Mouse (Mus musculus) embryonic stem cell, embryonic (primary cell): ENCODE results near the gene Rpl18a.

Experiments used
- CTCF ChIA-PET, 4 experiments: fragments of 300-600 bp in 2 of 4; fragments of 350-600 bp in 2 of 4; sonication (Branson Sonifier 250); formaldehyde crosslinking; loops; one replicate each; lab custom pipeline; 2022; ENCODE audit warnings: inconsistent platforms in 2 of 4; lab: Charles Lee
- POLR2A ChIA-PET, 4 experiments: fragments of 300-600 bp in 2 of 4; fragments of 350-600 bp in 2 of 4; sonication (Branson Sonifier 250); formaldehyde crosslinking; loops; one replicate each; lab custom pipeline; 2022; ENCODE audit warnings: antibody characterized with exemption in 4 of 4, inconsistent platforms in 1 of 4; lab: Charles Lee

Gene Rpl18a

DNA sequence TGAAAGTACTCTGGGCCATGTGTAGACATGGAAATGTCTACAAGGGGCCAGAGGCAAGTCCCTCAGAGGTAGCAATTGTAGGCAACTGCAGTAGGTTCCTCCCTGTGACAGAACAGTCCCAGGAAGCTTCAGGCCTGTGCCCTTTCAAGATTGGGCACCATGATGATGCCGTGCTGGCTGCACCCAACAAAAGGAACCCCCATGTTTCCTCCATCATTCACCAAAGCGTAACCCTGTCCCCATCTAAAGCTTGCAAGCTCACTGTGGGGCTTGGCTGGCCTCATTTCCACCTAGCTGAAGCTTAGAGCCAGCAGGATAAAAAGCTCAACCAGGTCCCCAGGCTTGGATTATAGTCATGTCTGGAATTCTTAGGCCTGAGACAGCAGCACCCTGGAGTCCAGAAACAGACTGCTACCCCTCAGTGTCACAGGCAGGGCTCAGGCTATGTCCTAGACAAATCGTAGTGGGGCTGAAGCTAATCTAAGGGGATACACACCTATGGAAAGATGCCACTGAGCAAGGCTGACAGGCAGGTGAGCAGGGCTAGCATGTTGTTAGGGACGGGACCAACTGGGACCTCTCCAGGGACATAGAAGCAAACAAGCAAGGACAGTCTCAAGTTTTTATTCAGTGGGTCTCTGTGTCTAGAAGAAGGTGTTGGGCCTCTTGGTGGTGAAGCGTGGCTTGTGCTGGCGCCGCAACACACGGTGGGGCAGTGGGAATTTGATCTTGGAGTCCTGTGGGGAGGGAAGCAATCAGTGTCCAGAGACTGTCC lies 2.3 kb downstream of the Rpl18a start:
- ChIA-PET POLR2A (interaction anchor here (0.6 to 10.9 kb wide), 47 partner anchors 10 to 570 kb away, joined by 3 to 532 read pairs (median 4); partner anchors contain the start of genes Map1s (in 3 of the 4), Arrdc2 (in 2 of the 4), Jund (in 2 of the 4) and Ankle1 (in 1 of the 4)), CTCF (interaction anchor here in 3 of 4 experiments (0.6 to 2.7 kb wide), 4 partner anchors 15 to 50 kb away, joined by 3 to 10 read pairs (median 4); no protein-coding TSS in a partner anchor)

DNA sequence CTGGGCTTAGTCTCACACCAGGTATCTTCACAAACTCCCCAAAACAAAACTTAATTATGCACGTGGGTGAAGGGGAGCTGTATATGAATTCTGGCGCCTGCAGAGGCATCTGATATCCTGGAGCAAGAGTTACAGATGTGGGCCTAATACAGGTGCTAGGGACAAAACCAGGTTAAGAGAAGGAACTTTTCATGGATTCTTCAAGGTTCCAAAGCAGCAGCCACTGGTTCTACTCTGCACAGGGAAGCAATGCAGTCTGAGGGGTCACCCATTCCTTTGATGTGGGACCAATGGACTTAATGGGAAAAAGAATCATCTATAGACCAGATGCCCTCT lies 2.9 kb downstream of the Rpl18a start:
- ChIA-PET CTCF (interaction anchor here in 3 of 4 experiments (0.6 to 2.7 kb wide), 4 partner anchors 14 to 50 kb away, joined by 3 to 10 read pairs (median 4); no protein-coding TSS in a partner anchor), POLR2A (interaction anchor here (0.7 to 10.9 kb wide), 45 partner anchors 9 to 570 kb away, joined by 3 to 532 read pairs (median 4); partner anchors contain the start of genes Map1s (in 3 of the 4), Arrdc2 (in 2 of the 4), Jund (in 2 of the 4) and Ankle1 (in 1 of the 4))

DNA sequence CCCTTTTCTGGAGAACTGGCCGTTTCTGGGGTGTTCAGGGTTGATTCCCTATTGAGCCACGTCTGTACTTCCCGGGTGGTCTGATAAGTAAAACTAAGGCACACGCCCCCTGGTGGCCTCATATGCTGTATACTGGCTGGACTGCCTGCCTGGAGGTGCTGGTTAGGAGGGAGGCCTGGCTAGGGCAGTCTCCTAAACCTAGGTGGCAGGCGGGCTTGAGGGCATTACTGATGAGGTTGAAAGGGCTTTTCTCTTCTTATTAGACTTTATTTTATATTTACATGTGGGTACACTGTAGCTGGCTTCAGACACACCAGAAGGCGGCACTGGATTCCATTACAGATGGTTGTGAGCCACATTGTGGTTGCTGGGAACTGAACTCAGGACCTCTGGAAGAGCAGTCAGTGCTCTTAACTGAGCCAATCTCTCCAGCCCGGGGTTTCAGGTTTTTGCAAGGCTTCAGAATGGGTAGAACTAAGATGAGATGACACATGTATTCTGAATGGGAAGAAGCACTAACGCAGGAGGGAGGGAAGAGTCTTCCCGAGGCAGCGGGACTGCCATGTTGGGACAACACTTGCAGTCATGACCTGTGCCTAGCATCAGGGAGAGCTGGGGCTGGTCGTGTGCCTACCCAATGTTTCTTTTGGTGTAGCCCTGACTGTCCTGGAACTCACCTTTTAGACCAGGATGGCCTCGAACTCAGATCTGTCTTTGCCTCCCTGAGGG lies 3.4 kb downstream of the Rpl18a start:
- ChIA-PET CTCF (interaction anchor here in 2 of 4 experiments (1.2 to 2.8 kb wide), 5 partner anchors 14 to 49 kb away, joined by 3 to 17 read pairs (median 9); no protein-coding TSS in a partner anchor), POLR2A (interaction anchor here (0.6 to 10.9 kb wide), 37 partner anchors 10 to 513 kb away, joined by 3 to 532 read pairs (median 6); partner anchors contain the start of genes Map1s (in 3 of the 4), Arrdc2 (in 2 of the 4), Ccdc124 (in 1 of the 4) and Jund (in 1 of the 4))

DNA sequence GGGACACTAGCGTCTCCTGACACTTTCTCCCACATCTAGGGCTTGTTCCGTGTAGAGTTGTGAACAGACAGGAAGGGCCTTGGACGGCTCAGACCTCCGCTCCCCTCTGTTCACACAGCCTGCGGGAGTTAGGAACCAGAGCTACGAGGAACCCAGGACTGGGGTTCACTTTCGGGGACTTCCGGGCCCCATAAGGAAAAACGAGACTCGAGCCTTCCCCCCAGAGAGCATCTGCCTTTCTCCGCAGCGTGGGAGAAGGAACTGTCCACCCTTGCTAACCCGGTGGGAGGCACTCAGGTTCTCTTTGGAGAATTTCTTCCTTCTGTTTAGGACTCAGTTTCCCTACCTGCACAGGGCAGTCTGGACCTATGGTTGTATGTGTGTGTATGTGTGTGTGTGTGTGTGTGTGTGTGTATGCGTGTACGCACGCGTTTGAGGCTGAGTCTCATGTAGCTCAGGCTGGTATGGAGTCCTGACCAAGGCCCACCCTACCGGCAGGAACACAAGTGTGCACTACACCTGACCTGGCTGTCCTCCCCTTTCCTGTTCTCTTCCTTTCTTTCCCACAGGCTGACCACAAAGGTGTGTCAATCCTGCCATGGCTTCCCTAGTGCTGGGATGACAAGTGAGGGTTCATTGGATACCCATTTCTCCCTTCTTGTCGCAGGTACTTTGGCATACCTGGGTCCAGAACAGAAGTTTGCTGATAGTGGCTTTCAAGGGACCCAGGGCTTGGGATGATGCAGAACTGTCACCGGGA lies 4.1 kb downstream of the Rpl18a start:
- POLR2A ChIA-PET, result interaction anchor here (0.6 to 10.9 kb wide), 26 partner anchors 12 to 249 kb away, joined by 3 to 532 read pairs (median 13); partner anchors contain the start of genes Arrdc2 (in 3 of the 4), Map1s (in 3 of the 4), Ccdc124 (in 2 of the 4) and Gm3336 (in 1 of the 4)
- CTCF ChIA-PET, result interaction anchor here in 2 of 4 experiments (1.3 to 2.8 kb wide), 4 partner anchors 13 to 48 kb away, joined by 4 to 17 read pairs (median 10); no protein-coding TSS in a partner anchor

DNA sequence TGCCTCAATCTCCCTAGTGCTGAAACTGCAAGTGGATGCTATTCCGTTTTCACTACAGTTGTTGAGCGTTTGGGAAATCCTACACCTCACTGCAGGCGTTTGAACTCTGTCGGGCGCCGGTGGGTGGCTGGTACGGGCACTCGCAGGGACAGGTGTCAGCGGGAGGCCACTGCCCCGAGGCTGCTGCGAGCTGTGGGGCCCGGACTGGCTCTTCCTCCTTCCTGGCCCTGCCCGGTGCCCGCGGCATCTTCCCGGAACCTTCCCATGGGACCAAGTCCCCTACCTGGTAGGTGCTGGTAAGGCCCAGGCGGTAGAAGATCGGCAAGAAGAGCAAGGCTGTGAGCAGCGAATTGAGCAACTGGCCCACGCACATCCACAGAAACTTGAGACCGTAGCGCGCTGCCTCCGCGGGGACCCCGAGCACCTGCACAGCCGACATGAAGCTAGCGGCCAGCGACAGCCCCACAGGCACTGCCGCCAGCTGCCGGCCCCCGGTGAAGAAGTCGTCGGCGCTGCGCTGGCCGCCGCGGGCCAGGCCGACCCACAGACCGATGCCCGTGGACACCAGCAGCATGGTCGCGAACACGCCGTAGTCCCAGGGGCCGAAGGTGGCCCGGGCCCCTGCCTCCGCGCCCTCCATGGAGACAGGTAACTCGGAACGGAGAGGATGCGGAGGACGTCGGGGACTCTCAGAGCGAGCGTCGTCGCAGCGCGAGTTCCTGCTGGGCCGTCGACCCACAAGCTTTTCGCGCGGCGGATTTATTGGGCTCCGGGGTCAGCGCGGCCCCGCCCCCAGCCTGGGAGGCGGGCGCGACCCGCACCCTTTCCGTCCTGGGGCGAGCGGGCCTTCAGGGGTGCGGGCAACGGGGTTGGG lies 5.0 kb downstream of the Rpl18a start, which contains the start of gene Slc5a5:
TSS of gene Slc5a5 (minus strand) at position 736 of the 874 bp plus-strand sequence.
- ChIA-PET POLR2A (interaction anchor here in 3 of 4 experiments (0.7 to 10.9 kb wide), 40 partner anchors 8 to 484 kb away, joined by 3 to 532 read pairs (median 8); partner anchors contain the start of genes Arrdc2 (in 3 of the 3), Map1s (in 3 of the 3), Ccdc124 (in 2 of the 3) and Jund (in 2 of the 3)), CTCF (interaction anchor here in 3 of 4 experiments (0.9 to 2.8 kb wide), 15 partner anchors 12 to 514 kb away, joined by 3 to 17 read pairs (median 4); partner anchors contain the start of genes Ankle1 (in 1 of the 3), Arrdc2 (in 1 of the 3) and Map1s (in 1 of the 3))

DNA sequence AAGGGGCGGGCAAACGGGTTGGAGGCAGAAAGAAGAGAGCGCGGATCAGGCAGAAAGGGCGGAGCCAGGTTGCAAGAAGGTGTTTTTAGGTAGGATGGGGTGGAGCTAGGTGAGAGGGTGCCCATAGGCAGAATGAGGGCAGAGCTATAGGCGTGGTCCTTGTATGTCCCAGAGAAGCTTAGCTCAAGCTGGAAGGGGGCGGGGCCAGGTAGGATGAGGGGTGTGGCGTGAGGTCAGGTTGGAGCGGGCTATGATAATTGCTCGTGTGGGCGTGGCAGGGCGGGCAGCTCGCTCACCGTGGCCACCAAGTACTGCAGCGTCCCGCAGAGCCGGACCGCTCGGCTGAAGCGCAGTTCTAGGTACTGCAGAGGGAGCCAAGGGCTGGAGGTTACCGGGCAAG lies 5.9 kb downstream of the Rpl18a start:
- ChIA-PET CTCF (interaction anchor here in 3 of 4 experiments (0.6 to 2.8 kb wide), 20 partner anchors 11 to 628 kb away, joined by 3 to 17 read pairs (median 4); partner anchors contain the start of genes Ankle1 (in 1 of the 3), Arrdc2 (in 1 of the 3), Map1s (in 1 of the 3) and Rab3a (in 1 of the 3)), POLR2A (interaction anchor here in 3 of 4 experiments (0.5 to 10.9 kb wide), 59 partner anchors 9 to 502 kb away, joined by 3 to 532 read pairs (median 4); partner anchors contain the start of genes Arrdc2 (in 3 of the 3), Jund (in 3 of the 3), Ccdc124 (in 2 of the 3) and Lsm4 (in 2 of the 3))

DNA sequence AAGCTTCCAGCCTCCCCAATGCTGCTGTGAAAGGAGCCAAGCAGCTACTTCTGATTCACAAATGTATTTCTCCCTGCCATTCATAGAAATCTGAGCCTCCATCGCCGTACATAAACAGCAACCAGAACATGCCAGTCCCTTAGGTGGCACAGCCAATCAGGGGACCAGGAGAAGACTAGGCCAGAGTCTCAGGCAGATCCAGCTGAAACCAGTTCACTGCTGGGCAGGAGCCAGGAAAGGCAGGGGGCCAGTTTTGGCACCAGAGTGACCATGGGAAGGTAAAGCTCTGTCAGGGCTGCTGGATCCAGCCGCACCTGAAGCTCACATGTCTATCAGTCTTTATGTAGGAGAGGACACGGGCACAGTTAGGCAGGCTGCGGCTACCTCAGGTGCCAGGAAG lies 6.6 kb downstream of the Rpl18a start:
- ChIA-PET CTCF (interaction anchor here in 3 of 4 experiments (0.6 to 2.8 kb wide), 17 partner anchors 10 to 628 kb away, joined by 3 to 17 read pairs (median 4); partner anchors contain the start of genes Ankle1 (in 1 of the 3), Map1s (in 1 of the 3) and Rab3a (in 1 of the 3)), POLR2A (interaction anchor here in 3 of 4 experiments (0.6 to 10.9 kb wide), 44 partner anchors 11 to 513 kb away, joined by 3 to 532 read pairs (median 4); partner anchors contain the start of genes Arrdc2 (in 3 of the 3), Ccdc124 (in 2 of the 3), Map1s (in 2 of the 3) and Haus8 (in 1 of the 3))

DNA sequence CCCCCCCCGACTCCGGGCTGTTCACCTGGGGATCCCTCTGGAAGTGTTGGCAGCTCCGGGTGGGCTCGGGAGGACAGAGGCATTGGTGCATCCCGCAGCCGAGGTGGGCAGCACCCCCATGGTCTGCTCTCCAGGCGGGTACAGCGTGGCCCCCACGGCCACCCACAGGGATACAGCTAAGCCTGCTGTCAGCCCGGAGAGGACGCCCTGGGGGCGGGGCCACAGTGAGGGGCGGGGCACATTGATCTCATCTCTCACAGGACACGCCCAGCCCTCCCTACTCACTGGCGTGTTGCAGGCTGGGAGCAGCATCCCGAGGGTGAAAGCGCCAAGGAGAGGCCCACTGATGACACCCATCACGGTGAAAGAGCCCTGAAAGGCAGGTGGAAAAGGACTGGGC lies 9.5 kb downstream of the Rpl18a start:
- POLR2A ChIA-PET, result interaction anchor here in 3 of 4 experiments (0.8 to 22.5 kb wide), 17 partner anchors 6 to 189 kb away, joined by 3 to 532 read pairs (median 7); partner anchors contain the start of genes Rpl18a (in 3 of the 3), Arrdc2 (in 2 of the 3), Map1s (in 2 of the 3) and Gm3336 (in 1 of the 3)
- CTCF ChIA-PET, result interaction anchor here in 2 of 4 experiments (0.7 to 2.6 kb wide), 3 partner anchors 10 to 288 kb away, joined by 5 to 11 read pairs (median 5); partner anchors contain the start of genes Lsm4 (in 1 of the 2) and Rpl18a (in 1 of the 2)

DNA sequence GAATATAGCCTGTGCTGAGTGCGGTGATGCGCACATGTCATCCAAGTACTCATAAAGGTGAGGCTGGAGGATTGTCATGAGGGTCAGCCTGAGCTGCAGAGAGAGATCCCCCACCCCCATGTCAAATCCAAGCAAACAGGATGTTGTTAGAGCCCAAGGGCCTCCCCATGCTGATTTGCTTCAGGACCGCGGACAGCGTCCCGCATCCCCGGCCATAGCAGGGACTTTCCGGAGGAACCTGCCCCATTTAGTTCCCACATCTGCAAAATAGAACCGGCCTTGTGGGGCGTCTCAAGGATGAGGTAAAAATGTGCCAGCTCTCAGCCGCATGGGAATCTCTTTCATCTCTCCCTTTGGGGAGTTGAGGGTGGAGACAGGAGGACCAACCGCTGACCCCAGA lies 11.6 kb downstream of the Rpl18a start:
- POLR2A ChIA-PET, result interaction anchor here in 3 of 4 experiments (0.6 to 22.5 kb wide), 18 partner anchors 8 to 187 kb away, joined by 3 to 532 read pairs (median 3); partner anchors contain the start of genes Rpl18a (in 3 of the 3), Jund (in 2 of the 3), Arrdc2 (in 1 of the 3) and Rab3a (in 1 of the 3)

DNA sequence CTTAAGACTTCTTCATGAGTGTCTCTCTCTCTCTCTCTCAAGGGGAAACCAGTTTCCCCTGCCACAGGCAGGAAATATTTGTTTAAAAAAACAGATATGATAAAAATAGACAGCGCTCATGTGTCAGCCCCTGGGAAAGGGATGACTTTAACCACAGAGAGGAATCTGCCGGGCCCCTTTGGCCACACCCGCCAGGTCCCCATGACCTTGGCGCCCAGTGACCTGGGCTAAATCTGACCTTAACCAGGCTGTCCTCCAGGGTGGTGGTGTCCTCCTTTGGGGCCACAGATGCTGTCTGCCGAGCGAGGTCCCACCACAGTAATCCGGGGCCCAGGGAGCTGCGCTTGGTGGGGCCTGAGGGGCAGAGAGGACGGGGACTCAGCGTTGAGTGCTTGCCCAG lies 12.5 kb downstream of the Rpl18a start:
- CTCF ChIA-PET, result interaction anchor here in 2 of 4 experiments (0.6 to 1.1 kb wide), 2 partner anchors 13 to 37 kb away, joined by 5 to 17 read pairs; partner anchors contain the start of gene Rpl18a (in 1 of the 2)
- POLR2A ChIA-PET, result interaction anchor here in 2 of 4 experiments (1.1 to 22.5 kb wide), 9 partner anchors 8 to 186 kb away, joined by 3 to 532 read pairs (median 3); partner anchors contain the start of genes Rpl18a (in 2 of the 2), Arrdc2 (in 1 of the 2), Jund (in 1 of the 2) and Slc5a5 (in 1 of the 2)

More for the DNA sequence above, 11.6 kb downstream of the Rpl18a start:
- CTCF ChIA-PET, result interaction anchor here in 2 of 4 experiments (0.6 to 1.2 kb wide), 5 partner anchors 12 to 242 kb away, joined by 3 to 17 read pairs (median 5); partner anchors contain the start of genes Rpl18a (in 2 of the 2) and Arrdc2 (in 1 of the 2)

DNA sequence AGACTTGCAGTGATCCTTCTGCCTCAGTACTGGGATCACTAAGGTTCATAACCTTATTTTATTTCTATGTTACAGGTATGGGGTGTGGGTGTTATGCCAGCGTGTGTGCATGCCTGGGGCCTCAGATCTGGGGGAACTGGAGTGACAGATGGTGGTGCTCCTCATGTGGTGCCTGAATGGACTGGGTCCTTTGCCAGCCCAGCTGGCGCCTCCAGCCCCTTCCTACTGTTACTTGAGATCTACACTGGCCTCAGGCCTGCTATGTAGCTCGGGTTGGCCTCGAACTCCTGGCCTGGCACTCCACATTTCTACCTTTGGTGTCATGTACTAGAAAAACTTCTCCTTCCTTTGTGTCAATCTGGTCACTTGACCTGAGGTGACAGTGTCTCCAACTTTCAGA lies 13.0 kb downstream of the Rpl18a start:
- ChIA-PET CTCF (interaction anchor here in 1 of 4 experiments (0.6 kb wide), 1 partner anchor 30 kb away, joined by 4 read pairs; no protein-coding TSS in a partner anchor), POLR2A (interaction anchor here in 3 of 4 experiments (1.0 to 22.5 kb wide), 7 partner anchors 8 to 186 kb away, joined by 3 to 532 read pairs (median 3); partner anchors contain the start of genes Rpl18a (in 2 of the 3), Arrdc2 (in 1 of the 3), Jund (in 1 of the 3) and Slc5a5 (in 1 of the 3))

DNA sequence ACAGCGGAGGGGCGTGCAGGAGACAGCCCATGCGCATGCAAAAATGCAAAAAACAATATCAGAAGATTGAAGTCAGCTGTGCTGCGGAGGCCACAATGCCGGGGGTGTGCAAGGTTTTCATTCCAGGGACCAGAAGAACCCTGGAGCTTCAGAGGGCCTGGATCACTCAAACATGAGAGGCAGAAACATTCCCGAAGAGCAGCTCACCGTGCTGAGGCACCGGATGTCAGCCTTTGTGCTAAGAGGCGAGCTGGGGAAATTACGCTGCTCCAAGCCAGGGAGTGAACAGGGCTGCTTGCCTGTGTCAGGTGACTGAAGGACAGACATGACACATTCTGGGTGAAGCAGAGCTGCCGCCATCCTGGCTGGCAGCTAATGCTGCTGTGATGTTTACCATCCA lies 16.7 kb downstream of the Rpl18a start:
- CTCF ChIA-PET, result interaction anchor here (0.6 to 2.9 kb wide), 33 partner anchors 8 to 640 kb away, joined by 3 to 33 read pairs (median 3); partner anchors contain the start of genes Arrdc2 (in 2 of the 4), Rpl18a (in 2 of the 4), Fkbp8 (in 1 of the 4) and Kxd1 (in 1 of the 4)
- POLR2A ChIA-PET, result interaction anchor here (0.5 to 22.5 kb wide), 68 partner anchors 8 to 722 kb away, joined by 3 to 532 read pairs (median 5); partner anchors contain the start of genes Rpl18a (in 4 of the 4), Arrdc2 (in 3 of the 4), Jund (in 3 of the 4) and Map1s (in 3 of the 4)

DNA sequence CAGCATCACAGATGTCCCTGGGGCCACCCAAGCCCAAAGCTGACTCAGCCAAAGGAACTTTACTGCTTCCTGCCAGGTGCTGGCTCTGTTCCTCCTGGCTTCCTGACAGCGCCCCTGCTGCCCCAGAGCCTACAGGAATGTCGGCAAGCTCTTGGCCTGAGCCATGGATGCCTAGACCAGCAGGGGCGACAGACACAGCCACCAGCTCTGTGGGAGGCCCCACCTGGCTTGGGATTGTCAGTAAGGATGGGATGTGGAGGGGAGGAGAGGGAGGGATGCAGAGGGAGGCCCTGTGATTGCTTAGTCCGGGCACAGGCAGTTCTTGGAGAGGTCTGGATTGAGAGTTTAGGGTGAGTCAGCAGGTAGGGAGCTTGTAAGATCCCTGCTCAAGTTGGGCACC lies 17.1 kb downstream of the Rpl18a start:
- POLR2A ChIA-PET, result interaction anchor here (0.5 to 22.5 kb wide), 73 partner anchors 8 to 723 kb away, joined by 3 to 532 read pairs (median 5); partner anchors contain the start of genes Rpl18a (in 4 of the 4), Arrdc2 (in 3 of the 4), Jund (in 3 of the 4) and Map1s (in 3 of the 4)
- CTCF ChIA-PET, result interaction anchor here (0.6 to 2.9 kb wide), 35 partner anchors 9 to 641 kb away, joined by 3 to 33 read pairs (median 3); partner anchors contain the start of genes Arrdc2 (in 2 of the 4), Rpl18a (in 2 of the 4), Fkbp8 (in 1 of the 4) and Gm3336 (in 1 of the 4)
